Mouse (Mus musculus): ENCODE data around the gene Rnf182. TPM values are rescaled to one million over a fixed set of nuclear protein-coding genes. Genes with fewer than 3 reads are reported as not detected.

The Rnf182 gene
- polyA plus RNA-seq (2021; fragmentation: Nextera tagmentation): 7.1 and 8.0 TPM in 2 replicates
- long read RNA-seq, experiment 1, transcript Rnf182-201 (2 exons, 3,544 nt): major isoform, 14 of 20 reads
- long read RNA-seq, experiment 1, partial matches to known transcripts: 0 of 20 reads
- long read RNA-seq, experiment 1, other reads (novel, unspliced or antisense): 2 of 20 reads
- long read RNA-seq, experiment 2, transcript Rnf182-201 (2 exons, 3,544 nt): major isoform, 11 of 22 reads
- long read RNA-seq, experiment 2, partial matches to known transcripts: 5 of 22 reads
- long read RNA-seq, experiment 2, other reads (novel, unspliced or antisense): 3 of 22 reads

DNA sequence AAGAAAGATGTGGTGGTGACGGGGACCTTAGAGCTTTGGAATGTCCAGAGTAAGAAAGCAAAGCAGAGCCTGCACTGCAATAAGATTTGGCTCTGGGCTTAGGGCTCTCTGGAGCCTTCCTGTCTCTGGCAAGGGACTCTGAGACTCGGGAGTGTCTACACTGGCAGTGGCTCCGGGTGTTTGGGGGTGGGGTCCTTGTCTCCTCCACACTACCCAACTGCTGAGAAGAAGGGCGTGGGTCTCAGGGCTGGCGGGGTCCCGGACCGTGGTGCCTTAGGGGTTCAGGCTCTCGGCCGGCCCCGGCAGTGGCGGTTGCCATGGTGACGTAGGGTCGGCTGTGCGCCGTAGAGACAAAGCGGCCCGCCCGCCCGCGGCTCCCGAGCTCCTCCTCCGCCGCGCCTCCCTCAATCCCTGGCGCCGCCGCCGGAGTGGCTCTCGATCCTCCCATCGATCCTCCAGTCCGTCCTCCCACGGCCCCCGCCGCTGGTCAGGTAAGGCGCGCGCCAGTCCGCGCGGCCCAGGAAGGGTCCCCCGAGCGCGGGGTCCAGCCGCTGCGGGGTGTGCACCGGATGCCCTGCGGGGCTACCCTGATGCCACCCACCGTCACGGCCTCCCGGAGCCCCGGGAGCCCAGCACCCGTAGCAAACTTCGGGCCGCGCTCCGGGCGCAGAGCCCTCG lies at the start of gene Rnf182:
Rnf182 (plus strand) TSS at position 134 of the 678 bp plus-strand sequence.

Other genes with a start within 250 kb of the Rnf182 start
- gene Nol7, start 217.3 kb upstream of the Rnf182 start, polyA plus RNA-seq (2021; fragmentation: Nextera tagmentation): 205 and 226 TPM in 2 replicates
- 11.4 and 12.9 TPM in 2 replicates for gene Ranbp9, start 134.4 kb upstream of the Rnf182 start, polyA plus RNA-seq (2021; fragmentation: Nextera tagmentation)
- gene Mcur1, start 55.5 kb upstream of the Rnf182 start, polyA plus RNA-seq (2021; fragmentation: Nextera tagmentation): 5.9 and 14.8 TPM in 2 replicates
- gene Cd83, start 169.1 kb downstream of the Rnf182 start, polyA plus RNA-seq (2021; fragmentation: Nextera tagmentation): 20.6 and 20.8 TPM in 2 replicates